Mouse (Mus musculus) heart, postnatal 14 days (tissue): ENCODE measurements around the gene Amz2. TPM values are rescaled to one million over a fixed set of nuclear protein-coding genes. Genes with fewer than 3 reads are reported as not detected.
A peak's percentile ranks its signal among the peaks of the same experiment; 100 is the strongest.

ENCODE experiments used
- DNase-seq, 2 experiments: peaks; one replicate each; pipeline ENCODE4 v3.0.0; 2021 to 2022
- intact Hi-C: fragments of 180-260 bp; cut with DNase I; formaldehyde crosslinking; loops from one replicate; pipeline ENCODE4 v1.15.1; 2025
- total RNA-seq, 2 experiments: library from RNA; stranded (reverse); gene quantifications; 2 replicates each; pipeline ENCODE4 v1.2.3; 2021

Gene Amz2
- total RNA-seq, 2 experiments from 2014 or later, result 42.5 to 46.1 TPM

DNA sequence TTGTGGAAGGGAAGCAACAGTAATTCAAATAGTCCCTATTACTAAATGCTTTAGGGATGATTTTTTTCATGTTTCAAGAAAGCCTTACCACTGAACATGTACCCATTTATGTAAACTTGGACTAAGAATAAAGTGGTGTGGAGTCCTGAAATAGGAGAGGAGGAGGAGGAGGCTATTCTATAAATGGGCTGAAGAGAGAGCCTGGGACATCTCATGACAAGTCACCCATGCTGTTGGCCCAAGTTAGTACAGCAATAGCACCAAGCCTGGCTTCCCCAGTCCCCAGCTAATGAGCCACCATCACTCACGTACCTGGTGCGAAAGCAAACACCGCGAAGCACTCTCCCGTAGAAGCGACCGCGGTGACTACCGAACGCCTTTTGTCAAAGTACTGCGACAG, 32.4 kb downstream of the Amz2 start:
- no peak for DNase-seq
- intact Hi-C loops, result no loop called here

DNA sequence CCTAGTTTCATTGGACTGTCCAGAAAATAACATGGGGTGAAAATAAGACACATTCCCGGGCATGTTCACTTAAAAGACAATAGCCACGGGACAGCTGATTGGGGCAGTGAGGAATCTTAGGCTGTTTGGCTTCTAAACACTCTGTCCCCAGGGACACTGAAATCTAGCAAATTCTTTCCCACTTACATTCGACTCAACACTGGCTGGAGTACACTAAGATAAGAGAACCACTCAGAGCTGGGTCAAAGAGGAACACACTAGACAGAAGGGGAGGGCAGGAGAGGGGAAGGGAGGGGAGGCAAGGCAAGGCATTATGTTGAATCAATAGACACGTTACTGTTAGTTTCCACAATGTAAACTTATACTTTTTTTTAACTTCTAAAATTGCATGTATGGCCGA, 34.8 kb downstream of the Amz2 start:
- intact Hi-C loops, result no loop called here
- peak in 1 of 2 experiments; percentile 39 for DNase-seq

DNA sequence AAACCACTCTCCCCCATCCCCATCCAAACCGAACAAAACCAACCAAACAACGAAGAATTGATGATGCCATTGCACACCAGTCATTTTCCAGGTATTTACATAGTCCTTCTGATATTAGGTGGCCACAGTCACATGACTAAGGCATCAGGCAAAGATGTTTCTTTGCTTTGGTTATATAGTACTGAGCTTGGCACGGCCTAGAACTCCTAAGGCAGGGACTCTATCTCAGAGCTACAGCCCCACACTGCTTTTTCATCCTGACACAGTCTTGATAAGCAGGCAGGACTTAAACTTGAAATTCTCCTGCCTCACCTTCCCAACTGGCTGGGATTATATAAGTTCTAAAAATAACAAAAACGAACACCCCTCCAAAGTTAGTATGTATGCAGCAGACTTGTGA, 39.3 kb downstream of the Amz2 start:
- no peak for DNase-seq
- intact Hi-C loops, result no loop called here

DNA sequence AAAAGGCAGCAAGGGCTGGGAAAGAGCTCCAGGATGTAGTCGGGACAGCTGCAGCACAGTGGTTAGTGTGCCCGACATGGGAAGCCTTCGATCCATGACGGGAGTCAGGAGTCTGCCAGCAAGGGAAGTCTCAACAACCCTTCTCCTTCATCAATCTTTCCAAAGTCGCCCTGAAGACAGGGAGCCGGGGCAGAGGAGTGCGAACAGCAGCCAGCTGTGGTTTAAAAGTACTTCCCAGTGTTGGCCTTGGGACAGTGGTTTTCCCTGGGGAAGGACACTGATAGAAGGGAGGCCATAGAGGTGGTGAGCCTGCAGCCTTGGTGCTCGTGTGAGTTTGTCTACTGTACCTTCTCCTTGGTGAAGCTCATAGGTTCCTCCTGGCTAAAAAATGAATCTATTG, 41.2 kb downstream of the Amz2 start:
- peak in 1 of 2 experiments; percentile 44 for DNase-seq
- intact Hi-C loops, result no loop called here

DNA sequence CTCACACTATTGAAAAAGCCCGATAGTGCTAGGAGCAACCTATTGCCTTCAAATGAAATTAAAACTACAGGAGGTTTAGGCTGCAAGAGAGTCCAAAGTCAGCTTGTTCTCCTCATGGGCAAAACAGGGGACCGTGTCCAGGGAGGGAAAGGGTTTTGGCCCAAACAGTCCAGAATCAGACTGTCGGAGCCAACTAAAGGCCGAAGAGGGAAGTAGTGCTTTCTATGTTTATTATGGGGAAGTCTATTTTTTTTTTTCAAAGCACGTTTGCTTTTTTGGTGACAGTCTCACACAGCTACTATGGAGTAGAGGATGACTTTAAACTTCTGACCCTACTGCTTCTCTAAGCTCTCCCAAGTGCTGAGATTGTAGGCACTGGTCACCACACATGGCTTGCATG, 42.4 kb downstream of the Amz2 start:
- intact Hi-C loops, result no loop called here
- peak in 1 of 2 experiments; percentile 22 for DNase-seq

DNA sequence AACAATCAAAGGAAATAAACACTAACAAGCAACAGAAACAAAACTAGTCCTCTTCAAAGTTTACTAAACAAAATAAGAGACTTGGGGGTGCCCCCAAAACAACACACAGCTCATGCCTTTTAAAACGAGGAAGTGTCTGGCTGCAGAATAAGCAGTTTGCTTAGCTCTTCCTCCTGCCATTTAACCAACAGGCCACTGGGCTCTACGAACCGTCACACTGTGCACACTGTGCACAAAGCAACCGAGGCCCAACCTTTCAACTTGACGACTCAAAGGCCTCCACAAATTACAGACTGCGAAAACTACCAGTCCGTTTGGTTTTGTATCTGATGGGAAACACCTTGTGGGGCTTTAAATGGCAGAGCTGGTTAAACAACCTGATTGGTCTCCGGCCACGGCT, 44.4 kb downstream of the Amz2 start:
- no peak for DNase-seq
- intact Hi-C loops, result loop anchor here (5.0 kb wide), 1 partner anchor 92 kb away; no protein-coding TSS in a partner anchor

DNA sequence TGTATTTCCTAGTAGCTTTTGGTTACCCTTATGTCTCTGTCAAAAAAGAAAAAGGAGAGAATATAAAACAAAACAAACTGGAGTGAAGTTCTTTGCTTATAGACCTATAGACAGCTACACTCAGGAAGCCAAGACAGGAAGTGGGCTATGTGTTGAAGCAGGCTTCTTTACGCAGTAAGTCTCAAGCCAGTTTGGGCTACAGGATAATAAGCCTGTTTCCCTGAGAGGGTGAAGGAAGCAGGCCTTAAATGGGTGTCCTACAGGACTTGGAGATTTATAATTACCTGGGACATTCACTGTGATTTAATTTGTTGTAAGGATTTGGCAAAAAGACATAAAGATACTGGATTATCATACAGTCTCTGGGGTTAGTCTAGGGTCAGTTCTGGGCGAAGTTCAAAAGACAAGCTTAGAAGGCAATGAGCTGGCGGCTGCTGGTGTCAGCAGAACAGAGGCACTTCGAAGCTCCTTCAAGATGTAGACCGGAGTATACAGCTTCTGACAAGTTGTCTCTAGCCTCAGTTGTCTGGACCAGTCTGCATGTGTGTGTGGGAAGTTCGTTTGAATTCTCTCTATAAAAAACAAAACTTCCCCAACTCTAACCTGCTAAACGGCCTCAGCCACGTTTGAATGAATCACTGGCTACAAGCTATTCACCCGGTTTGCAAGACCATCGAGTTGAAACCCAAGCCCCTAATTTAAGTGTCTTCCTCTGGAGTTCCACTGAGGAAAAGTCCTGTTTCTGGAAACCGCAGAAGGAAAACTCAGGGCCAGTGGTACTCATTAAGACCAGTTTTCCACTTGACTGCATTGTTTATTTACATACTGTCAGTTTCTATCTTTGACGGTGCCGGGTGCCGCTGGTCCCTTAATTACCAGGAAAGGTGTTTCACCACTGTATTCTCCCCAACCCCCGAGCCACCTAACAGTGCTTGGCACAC, 45.4 kb downstream of the Amz2 start:
- intact Hi-C loops, result loop anchor here (5.0 kb wide), 1 partner anchor 91 kb away; no protein-coding TSS in a partner anchor
- DNase-seq, result no peak

DNA sequence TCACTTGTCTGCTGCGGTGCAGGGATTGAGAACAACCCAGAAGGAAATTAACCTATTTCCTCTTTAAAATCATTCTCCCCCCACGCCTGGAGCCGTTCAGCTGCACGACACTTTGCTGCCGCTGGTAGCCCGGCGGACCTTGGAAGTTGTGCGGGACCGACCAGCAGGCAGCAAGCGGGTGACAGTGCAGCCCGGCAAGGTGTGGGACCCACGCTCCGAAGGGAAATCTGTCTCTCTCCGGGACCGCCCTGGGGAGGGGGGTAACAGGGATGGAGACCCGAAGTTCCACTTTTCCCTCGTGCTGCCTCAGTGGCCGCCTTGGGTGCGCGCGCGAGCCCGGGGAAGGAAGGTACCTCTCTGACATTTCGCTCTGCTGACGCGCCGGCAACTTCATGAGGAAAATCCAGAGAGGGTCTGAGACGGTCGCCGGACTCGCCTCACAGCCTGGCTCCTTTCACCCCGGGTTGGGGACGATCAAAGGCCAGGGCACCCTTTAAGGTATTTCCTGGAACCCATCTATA, 46.5 kb downstream of the Amz2 start:
- peak; percentile 27 to 52 for DNase-seq
- intact Hi-C loops, result loop anchor here (5.0 kb wide), 1 partner anchor 90 kb away; no protein-coding TSS in a partner anchor

DNA sequence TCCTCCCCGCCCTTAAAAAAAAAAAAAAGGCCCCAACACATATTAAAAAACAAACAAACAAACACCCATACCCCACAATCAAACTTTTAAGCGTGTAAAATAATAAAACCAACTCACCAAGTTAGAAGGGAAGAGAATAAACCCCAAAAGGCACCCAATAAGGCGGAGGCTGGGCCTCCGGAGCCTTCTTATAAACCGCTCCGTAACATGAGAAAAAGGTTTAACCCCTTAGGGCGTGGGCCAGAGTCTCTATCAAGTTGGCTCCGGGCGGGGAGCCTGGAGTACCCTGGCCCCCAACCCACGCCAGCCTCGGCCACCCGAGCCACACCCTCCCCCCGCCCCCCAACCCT, 47.0 kb downstream of the Amz2 start:
- intact Hi-C loops, result loop anchor here (5.0 kb wide), 1 partner anchor 90 kb away; no protein-coding TSS in a partner anchor

DNA sequence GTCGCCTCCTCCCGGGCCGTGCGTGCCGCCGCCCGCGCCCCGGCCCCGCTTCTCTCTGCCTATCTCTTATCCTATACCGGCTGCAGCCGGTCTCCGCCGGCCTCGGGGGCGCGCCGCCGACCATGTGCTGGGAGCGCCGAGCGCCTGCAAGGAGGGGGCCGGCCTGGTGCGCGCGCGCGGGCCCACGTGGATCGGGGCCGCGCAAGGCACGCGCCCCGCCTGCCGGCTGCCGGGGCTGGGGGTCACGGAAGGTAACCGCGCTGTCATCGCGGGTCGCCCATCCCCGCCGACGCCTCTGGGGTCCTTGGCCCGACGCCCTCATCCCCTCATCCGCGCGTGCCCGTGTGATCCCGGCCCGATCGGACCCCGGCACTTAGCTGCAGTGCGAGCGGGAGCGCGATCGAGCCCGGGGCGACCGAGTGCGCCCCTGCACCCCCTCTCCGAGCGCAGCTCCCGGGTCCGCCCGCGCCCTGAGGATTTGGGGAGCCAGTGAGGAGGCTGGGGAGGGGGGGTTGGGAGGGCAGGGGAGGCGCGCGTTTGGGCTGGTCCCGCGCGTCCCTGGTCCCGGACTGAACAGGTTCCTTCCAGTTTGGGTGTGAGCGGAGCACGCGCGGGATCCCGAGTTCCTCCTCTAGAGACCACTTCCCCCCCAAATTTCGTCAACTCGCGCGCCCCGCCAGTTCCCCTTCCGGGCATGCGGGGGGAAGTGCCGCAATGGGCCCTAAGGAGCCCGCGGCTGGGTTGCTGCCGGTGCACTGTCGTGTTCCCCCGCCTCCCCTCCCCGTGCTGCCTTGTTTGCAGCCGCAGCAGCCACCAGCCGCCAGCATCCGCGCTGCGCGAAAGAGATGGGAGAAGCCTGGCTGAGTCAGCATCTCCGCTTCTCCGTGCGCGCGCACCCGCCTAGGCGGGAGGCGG, 47.7 kb downstream of the Amz2 start, which contains the start of the genes Arsg and Slc16a6:
TSS of gene Arsg (plus strand) at position 204 of the 915 bp plus-strand sequence.
TSS of gene Slc16a6 (minus strand) at position 428 of the 915 bp plus-strand sequence.
- peak; percentile 76 to 85 for DNase-seq
- intact Hi-C loops, result loop anchor here (5.0 kb wide), 1 partner anchor 89 kb away; no protein-coding TSS in a partner anchor

More for the DNA sequence above, 47.0 kb downstream of the Amz2 start:
- DNase-seq, result no peak

DNA sequence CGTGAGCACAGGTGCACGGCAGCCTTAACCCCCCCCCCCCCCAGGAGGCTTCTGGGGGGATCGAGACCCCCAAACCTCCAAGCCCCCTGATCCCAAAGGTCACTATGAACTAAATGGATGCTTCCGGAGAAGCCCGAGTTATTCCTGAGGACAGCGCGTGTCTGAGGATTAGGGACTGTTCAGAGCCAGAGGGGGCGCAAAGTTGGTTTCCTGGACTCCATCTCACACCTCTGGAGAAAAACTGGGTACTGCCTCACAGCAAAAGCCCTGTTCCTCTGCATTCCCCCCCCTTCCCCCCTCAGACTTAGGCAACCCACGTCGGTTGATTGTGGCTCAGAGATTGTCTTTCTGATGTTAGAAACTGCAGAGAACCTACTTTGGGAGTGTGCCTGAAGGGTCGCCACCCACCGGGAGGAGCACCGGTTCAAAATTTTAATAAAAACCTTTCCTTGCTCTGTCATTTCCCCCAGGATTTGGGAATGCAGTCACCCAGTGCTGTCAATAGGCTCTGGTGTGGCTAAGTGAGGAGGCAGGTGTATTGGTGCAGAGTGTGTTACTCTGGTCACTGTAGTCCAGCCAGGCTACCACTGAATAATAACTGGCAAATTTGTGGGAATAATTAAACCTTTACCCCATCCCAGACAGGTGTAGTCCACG, 48.5 kb downstream of the Amz2 start:
- DNase-seq, result no peak
- intact Hi-C loops, result loop anchor here (5.0 kb wide), 1 partner anchor 88 kb away; no protein-coding TSS in a partner anchor

DNA sequence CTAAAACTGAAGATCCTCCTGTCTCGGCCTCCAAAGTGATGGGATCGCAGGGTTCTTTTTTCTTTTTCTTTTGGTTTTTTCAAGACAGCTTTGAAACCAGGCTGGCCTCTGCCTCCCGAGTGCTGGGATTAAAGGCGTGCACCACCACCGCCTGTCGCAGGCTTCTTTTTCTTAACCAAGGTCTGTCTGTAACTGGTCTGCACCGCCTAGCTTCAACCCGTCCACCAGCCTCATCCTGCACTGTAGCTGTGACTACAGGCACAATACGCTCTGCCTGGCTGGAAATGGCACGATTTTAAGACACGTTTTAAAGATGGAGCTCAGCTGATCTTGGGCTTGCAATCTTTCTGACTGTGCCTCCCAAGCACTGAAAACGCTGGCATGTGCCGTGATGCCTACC, 49.1 kb downstream of the Amz2 start:
- intact Hi-C loops, result loop anchor here (5.0 kb wide), 1 partner anchor 87 kb away; no protein-coding TSS in a partner anchor
- no peak for DNase-seq

DNA sequence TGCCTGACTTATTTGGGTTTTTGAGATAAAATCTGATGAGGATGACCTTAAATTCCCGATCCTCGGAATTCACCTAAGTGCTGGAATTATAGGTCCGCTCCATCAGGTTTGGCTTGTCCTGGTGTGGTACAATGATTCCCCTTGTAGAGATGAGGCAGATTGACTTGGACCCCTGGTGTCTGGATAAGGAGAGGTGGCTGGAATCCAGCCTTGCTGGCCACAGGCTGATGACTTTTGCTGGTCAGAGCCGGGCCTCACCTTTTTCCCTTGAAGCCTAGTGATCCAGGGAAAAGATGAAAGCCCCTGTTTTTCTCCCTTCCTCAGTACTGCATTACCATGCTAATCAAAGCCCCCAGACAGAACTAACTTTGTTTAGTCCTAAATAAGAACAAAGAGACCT, 50.0 kb downstream of the Amz2 start:
- intact Hi-C loops, result no loop called here
- DNase-seq, result no peak

DNA sequence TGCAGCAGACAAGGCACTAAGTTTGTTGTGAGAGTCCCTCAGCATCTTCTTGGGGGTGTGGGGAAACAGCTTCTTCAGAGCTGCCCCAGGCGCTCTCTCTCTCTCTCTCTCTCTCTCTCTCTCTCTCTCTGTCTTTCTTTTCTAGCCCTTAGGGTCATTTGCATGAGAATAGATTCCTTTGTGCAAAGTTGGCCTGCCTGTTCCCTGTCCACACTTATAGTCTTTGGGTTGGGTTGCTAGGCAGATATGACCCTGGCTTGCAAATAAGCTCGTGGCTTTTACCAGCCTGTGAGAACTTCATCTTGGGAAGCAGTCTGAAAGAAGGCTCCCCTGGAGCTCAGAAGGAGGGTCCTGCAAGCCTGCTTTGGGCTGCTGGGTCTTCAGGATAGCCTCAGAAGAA, 50.5 kb downstream of the Amz2 start:
- intact Hi-C loops, result no loop called here
- no peak for DNase-seq

DNA sequence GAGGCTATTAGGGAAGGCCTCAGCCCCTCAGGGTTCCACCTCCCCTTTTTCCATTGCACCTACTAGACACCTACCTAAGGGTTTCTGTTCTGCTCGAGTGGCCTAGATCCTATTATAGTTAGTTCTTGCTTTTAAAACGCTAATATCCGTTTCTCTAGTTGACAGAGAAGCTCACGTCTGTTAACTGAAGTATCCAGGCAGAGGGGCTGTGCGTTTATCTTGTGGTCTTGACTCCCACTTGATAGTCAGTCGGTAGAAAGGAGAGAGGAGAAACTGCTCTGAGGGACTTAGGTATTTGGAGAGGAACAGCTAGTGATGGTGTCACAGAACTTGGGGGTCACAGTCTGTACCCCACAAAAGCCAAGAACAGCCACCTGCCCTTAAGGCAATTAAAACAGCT, 50.9 kb downstream of the Amz2 start:
- DNase-seq, result no peak
- intact Hi-C loops, result no loop called here

DNA sequence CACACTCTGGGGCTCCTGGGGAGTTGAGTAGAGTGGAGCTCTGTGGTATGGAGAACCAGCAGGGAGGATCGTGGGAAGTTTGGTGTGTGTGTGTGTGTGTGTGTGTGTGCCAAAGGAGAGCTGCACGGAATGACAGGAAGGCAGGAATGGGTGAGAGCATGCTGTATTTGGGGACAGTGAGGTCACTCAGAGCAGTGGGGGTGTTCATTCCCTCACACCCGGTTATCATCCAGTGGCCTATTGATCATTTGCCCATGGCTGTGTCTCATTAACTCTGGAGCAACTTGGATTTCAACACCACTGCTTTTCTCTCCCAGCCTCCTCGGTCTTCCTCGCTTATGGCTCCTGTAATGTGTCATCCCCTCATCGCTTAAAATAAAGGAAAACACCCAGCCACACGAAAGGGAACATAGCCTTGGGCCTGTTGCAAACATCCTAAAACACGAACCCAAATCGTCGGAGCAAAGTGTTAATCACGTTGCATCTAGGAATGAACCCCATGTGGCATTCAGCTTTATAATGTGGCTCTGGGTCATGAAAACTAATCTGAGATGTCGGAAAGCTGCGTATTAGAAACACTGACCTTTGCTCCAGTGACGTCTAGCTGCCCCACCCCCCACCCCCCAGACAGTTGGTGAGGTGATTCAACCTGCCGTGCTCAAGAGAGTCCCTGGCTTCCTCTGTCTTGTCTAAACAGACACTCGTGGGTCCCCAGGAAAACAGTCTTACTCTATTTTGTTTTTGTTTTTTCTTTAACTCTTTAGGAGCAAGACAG, 52.0 kb downstream of the Amz2 start:
- intact Hi-C loops, result no loop called here
- DNase-seq, result no peak

DNA sequence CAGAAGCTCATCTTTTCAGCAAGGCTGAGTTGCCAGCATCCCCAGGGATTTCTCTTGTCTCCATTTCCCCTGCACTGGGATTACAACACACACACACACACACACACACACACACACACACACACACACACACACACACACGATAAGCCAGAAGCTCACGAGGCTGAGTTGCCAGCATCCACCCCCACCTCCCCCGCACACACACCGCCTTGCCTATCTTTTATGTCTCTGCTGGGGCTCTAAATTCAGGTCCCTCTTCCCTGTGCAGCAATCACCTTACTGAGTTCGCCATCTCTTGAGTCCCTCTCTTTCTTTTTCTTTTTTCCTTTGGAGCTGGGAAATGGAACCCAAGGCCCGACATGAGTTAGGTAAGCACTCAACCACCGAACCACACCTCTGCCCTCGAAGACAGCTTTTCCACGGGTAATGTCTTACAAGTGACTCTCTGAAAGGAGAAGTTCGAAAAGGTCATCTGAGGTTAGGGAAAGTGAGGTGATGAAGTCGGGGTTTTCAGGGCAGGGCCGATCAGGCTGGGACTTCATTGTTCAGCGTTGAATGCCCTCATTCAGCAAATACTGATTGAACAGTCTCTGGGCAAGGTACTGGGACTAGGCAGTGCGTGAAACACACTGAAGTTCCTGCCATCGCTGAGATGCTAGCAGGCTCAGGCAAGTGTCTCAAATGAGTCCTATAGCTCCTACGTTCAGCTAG, 54.0 kb downstream of the Amz2 start:
- intact Hi-C loops, result no loop called here
- DNase-seq, result no peak

DNA sequence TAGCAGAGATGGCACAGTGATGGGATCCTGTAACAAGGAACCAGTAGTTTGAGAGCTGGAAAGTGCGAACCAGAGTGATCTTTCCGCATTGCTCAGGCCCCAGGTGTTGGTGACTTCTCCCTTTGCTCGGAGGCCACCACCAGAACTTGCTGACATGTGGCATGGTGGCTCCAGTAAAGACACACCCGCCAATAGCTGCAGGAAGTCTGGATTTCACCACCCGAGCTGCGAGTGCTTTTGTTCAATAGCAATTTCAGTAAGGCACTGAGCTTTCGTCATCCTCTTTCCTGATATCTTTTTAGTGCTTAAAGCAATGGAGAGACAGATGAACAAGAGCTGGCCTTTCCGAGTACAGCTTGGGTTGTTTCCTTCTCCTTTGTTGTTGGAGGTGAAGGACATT, 54.7 kb downstream of the Amz2 start:
- intact Hi-C loops, result no loop called here
- DNase-seq, result no peak
